Mouse (Mus musculus): ENCODE data around the gene Yap1. TPM values are rescaled to one million over a fixed set of nuclear protein-coding genes. Genes with fewer than 3 reads are reported as not detected.
A peak's percentile ranks its signal among the peaks of the same experiment; 100 is the strongest.

Yap1 gene
- polyA plus RNA-seq, 1 experiment from 2014 or later = 37.6 TPM

- Histone ChIP-seq H3K9ac (ENCODE audit: low read length) (no peak overlapping the region), H3K36me3 (ENCODE audit: control insufficient read depth, insufficient read depth, low read length) (no peaks in the 10 kb centered on the region), H3K4me2 (ENCODE audit: low read depth, low read length, severe bottlenecking) (no peak overlapping the region), H3K4me3 (ENCODE audit: low read depth, low read length) (no peak overlapping the region), H3K4me1 (replicated peaks; ENCODE audit: control insufficient read depth, insufficient read depth, low read length) (no peaks in the 10 kb centered on the region), H3K9me3 (ENCODE audit: control insufficient read depth, low read length) (no peaks in the 10 kb centered on the region), H3K27me3 (ENCODE audit: control insufficient read depth, insufficient read depth, low read length) (no peaks in the 10 kb centered on the region), H3K27ac (ENCODE audit: low read depth, low read length) (no peak overlapping the region)
- ATAC-seq (replicated peaks; ENCODE audit: low FRiP score) (0 out of 2 replicates have a peak, but pooled peaks have one; percentile 27), DNase-seq (ENCODE audit: low spot score) (no peak)
- 63% methylated on average over 15 of the region's 20 CpGs for WGBS
These were observed 13.0 kb upstream of the Yap1 start for GRCm38 (mm10) chr9:8017253-8017913.

GRCm38 (mm10) chr9:8003301-8004271 lies 810 bp downstream of the Yap1 start:
- DNase-seq (ENCODE audit: low spot score) = peak; percentile 87
- Histone ChIP-seq H3K4me1 (replicated peaks; ENCODE audit: control insufficient read depth, insufficient read depth, low read length) (0 out of 2 replicates have a peak, but pooled peaks cover 2% of the 10 kb centered on the region), H3K27ac (ENCODE audit: low read depth, low read length) (peak overlapping the region; percentile 92), H3K4me3 (ENCODE audit: low read depth, low read length) (peak overlapping the region; percentile 80), H3K36me3 (ENCODE audit: control insufficient read depth, insufficient read depth, low read length) (peaks cover 3% of the 10 kb centered on the region), H3K4me2 (ENCODE audit: low read depth, low read length, severe bottlenecking) (peak overlapping the region; percentile 44), H3K9me3 (ENCODE audit: control insufficient read depth, low read length) (no peaks in the 10 kb centered on the region), H3K9ac (ENCODE audit: low read length) (peak overlapping the region; percentile 92), H3K27me3 (ENCODE audit: control insufficient read depth, insufficient read depth, low read length) (no peaks in the 10 kb centered on the region)
- ATAC-seq (replicated peaks; ENCODE audit: low FRiP score) = peak; percentile 73
- WGBS = under 1% methylated on average over 73 of the region's 82 CpGs

GRCm38 (mm10) chr9:8002806-8003205 lies 1.6 kb downstream of the Yap1 start:
- ATAC-seq (replicated peaks; ENCODE audit: low FRiP score) (no peak), DNase-seq (ENCODE audit: low spot score) (no peak)
- H3K9ac ChIP-seq (ENCODE audit: low read length) = peak overlapping the region; percentile 92
- no peaks in the 10 kb centered on the region for H3K27me3 ChIP-seq (ENCODE audit: control insufficient read depth, insufficient read depth, low read length)
- peaks cover 3% of the 10 kb centered on the region for H3K36me3 ChIP-seq (ENCODE audit: control insufficient read depth, insufficient read depth, low read length)
- H3K4me2 ChIP-seq (ENCODE audit: low read depth, low read length, severe bottlenecking) = peak overlapping the region; percentile 44
- H3K27ac ChIP-seq (ENCODE audit: low read depth, low read length) = no peak overlapping the region
- peak overlapping the region; percentile 80 for H3K4me3 ChIP-seq (ENCODE audit: low read depth, low read length)
- WGBS = 2% methylated on average over 12 of the region's 12 CpGs
- H3K9me3 ChIP-seq (ENCODE audit: control insufficient read depth, low read length) = no peaks in the 10 kb centered on the region
- 0 out of 2 replicates have a peak, but pooled peaks cover 2% of the 10 kb centered on the region for H3K4me1 ChIP-seq (replicated peaks; ENCODE audit: control insufficient read depth, insufficient read depth, low read length)

- Histone ChIP-seq H3K4me3 (ENCODE audit: low read depth, low read length) (no peak overlapping the region), H3K27ac (ENCODE audit: low read depth, low read length) (no peak overlapping the region), H3K9ac (ENCODE audit: low read length) (no peak overlapping the region), H3K4me2 (ENCODE audit: low read depth, low read length, severe bottlenecking) (peak overlapping the region; percentile 29; the same call in 1 of the 2 replicates), H3K9me3 (ENCODE audit: control insufficient read depth, low read length) (no peaks in the 10 kb centered on the region), H3K27me3 (ENCODE audit: control insufficient read depth, insufficient read depth, low read length) (no peaks in the 10 kb centered on the region), H3K4me1 (replicated peaks; ENCODE audit: control insufficient read depth, insufficient read depth, low read length) (0 out of 2 replicates have a peak, but pooled peaks cover 2% of the 10 kb centered on the region), H3K36me3 (ENCODE audit: control insufficient read depth, insufficient read depth, low read length) (peaks cover 3% of the 10 kb centered on the region)
- 60% methylated on average over 7 of the region's 7 CpGs for WGBS
- ATAC-seq (replicated peaks; ENCODE audit: low FRiP score) (no peak), DNase-seq (ENCODE audit: low spot score) (no peak)
These were observed 3.0 kb downstream of the Yap1 start for GRCm38 (mm10) chr9:8001352-8001751.

GRCm38 (mm10) chr9:7994275-7994674 lies 10.1 kb downstream of the Yap1 start:
- ATAC-seq (replicated peaks; ENCODE audit: low FRiP score) (peak; percentile 66; the same call in 1 of the 2 replicates), DNase-seq (ENCODE audit: low spot score) (no peak)
- Histone ChIP-seq H3K4me3 (ENCODE audit: low read depth, low read length) (no peak overlapping the region), H3K4me2 (ENCODE audit: low read depth, low read length, severe bottlenecking) (no peak overlapping the region), H3K9ac (ENCODE audit: low read length) (no peak overlapping the region), H3K4me1 (replicated peaks; ENCODE audit: control insufficient read depth, insufficient read depth, low read length) (no peaks in the 10 kb centered on the region), H3K27ac (ENCODE audit: low read depth, low read length) (no peak overlapping the region), H3K27me3 (ENCODE audit: control insufficient read depth, insufficient read depth, low read length) (no peaks in the 10 kb centered on the region), H3K36me3 (ENCODE audit: control insufficient read depth, insufficient read depth, low read length) (no peaks in the 10 kb centered on the region; the same call in 1 of the 2 replicates), H3K9me3 (ENCODE audit: control insufficient read depth, low read length) (no peaks in the 10 kb centered on the region)
- 69% methylated on average over 5 of the region's 5 CpGs for WGBS

- ATAC-seq (replicated peaks; ENCODE audit: low FRiP score) = no peak
- 96% methylated on average over 3 of the region's 3 CpGs for WGBS
- H3K9ac ChIP-seq (ENCODE audit: low read length) = no peak overlapping the region
- no peaks in the 10 kb centered on the region; the same call in 1 of the 2 replicates for H3K36me3 ChIP-seq (ENCODE audit: control insufficient read depth, insufficient read depth, low read length)
- no peak overlapping the region for H3K4me2 ChIP-seq (ENCODE audit: low read depth, low read length, severe bottlenecking)
- no peaks in the 10 kb centered on the region for H3K27me3 ChIP-seq (ENCODE audit: control insufficient read depth, insufficient read depth, low read length)
- no peaks in the 10 kb centered on the region for H3K4me1 ChIP-seq (replicated peaks; ENCODE audit: control insufficient read depth, insufficient read depth, low read length)
- no peak overlapping the region for H3K27ac ChIP-seq (ENCODE audit: low read depth, low read length)
- H3K4me3 ChIP-seq (ENCODE audit: low read depth, low read length) = no peak overlapping the region
- no peak for DNase-seq (ENCODE audit: low spot score)
- H3K9me3 ChIP-seq (ENCODE audit: control insufficient read depth, low read length) = no peaks in the 10 kb centered on the region
These were observed 11.7 kb downstream of the Yap1 start for GRCm38 (mm10) chr9:7992651-7993050.

GRCm38 (mm10) chr9:7990897-7991296 lies 13.5 kb downstream of the Yap1 start:
- WGBS = 84% methylated on average over 4 of the region's 4 CpGs
- H3K4me2 ChIP-seq (ENCODE audit: low read depth, low read length, severe bottlenecking) = no peak overlapping the region
- no peak overlapping the region for H3K9ac ChIP-seq (ENCODE audit: low read length)
- no peaks in the 10 kb centered on the region for H3K9me3 ChIP-seq (ENCODE audit: control insufficient read depth, low read length)
- H3K27ac ChIP-seq (ENCODE audit: low read depth, low read length) = no peak overlapping the region
- no peaks in the 10 kb centered on the region for H3K4me1 ChIP-seq (replicated peaks; ENCODE audit: control insufficient read depth, insufficient read depth, low read length)
- no peaks in the 10 kb centered on the region; the same call in 1 of the 2 replicates for H3K36me3 ChIP-seq (ENCODE audit: control insufficient read depth, insufficient read depth, low read length)
- ATAC-seq (replicated peaks; ENCODE audit: low FRiP score) = no peak
- DNase-seq (ENCODE audit: low spot score) = no peak
- H3K4me3 ChIP-seq (ENCODE audit: low read depth, low read length) = no peak overlapping the region
- no peaks in the 10 kb centered on the region for H3K27me3 ChIP-seq (ENCODE audit: control insufficient read depth, insufficient read depth, low read length)

- H3K4me2 ChIP-seq (ENCODE audit: low read depth, low read length, severe bottlenecking) = no peak overlapping the region
- no peak overlapping the region for H3K27ac ChIP-seq (ENCODE audit: low read depth, low read length)
- H3K4me3 ChIP-seq (ENCODE audit: low read depth, low read length) = no peak overlapping the region
- peaks cover 2% of the 10 kb centered on the region; the same call in 1 of the 2 replicates for H3K4me1 ChIP-seq (replicated peaks; ENCODE audit: control insufficient read depth, insufficient read depth, low read length)
- no peaks in the 10 kb centered on the region for H3K27me3 ChIP-seq (ENCODE audit: control insufficient read depth, insufficient read depth, low read length)
- DNase-seq (ENCODE audit: low spot score) (no peak), ATAC-seq (replicated peaks; ENCODE audit: low FRiP score) (no peak)
- H3K9ac ChIP-seq (ENCODE audit: low read length) = no peak overlapping the region
- H3K9me3 ChIP-seq (ENCODE audit: control insufficient read depth, low read length) = no peaks in the 10 kb centered on the region
- no peaks in the 10 kb centered on the region; the same call in 1 of the 2 replicates for H3K36me3 ChIP-seq (ENCODE audit: control insufficient read depth, insufficient read depth, low read length)
- 89% methylated on average over 5 of the region's 5 CpGs for WGBS
These were observed 17.3 kb downstream of the Yap1 start for GRCm38 (mm10) chr9:7987119-7987518.

Measured in forebrain, embryonic 11.5 days (tissue).